Mouse (Mus musculus) heart, embryonic 10.5 days (tissue): ENCODE results near the gene Lrriq4. TPM values are rescaled to one million over a fixed set of nuclear protein-coding genes. Genes with fewer than 3 reads are reported as not detected.
"Not testable (repeated sequence)": the region's sequence is repeated elsewhere in the genome, so short reads cannot be mapped to it uniquely, and the experiment has no call there.

ENCODE experiments used
- DNase-seq: peaks from one replicate; pipeline ENCODE4 v3.0.0-alpha.2; 2017; ENCODE audit warnings: low spot score
- H3K27ac ChIP-seq: fragments of 300-500 bp; sonication (generic); 2 replicates; pipeline ENCODE4 v1.5.1; 2016; ENCODE audit warnings: mild to moderate bottlenecking
- H3K27me3 ChIP-seq: fragments of 300-500 bp; sonication (generic); 2 replicates; pipeline ENCODE4 v1.6.1; 2016; ENCODE audit warnings: mild to moderate bottlenecking; ENCODE audit not compliant: poor library complexity, insufficient read depth, severe bottlenecking
- H3K36me3 ChIP-seq: fragments of 300-500 bp; sonication (generic); 2 replicates; pipeline ENCODE4 v1.6.1; 2016; ENCODE audit warnings: mild to moderate bottlenecking, moderate library complexity
- H3K4me1 ChIP-seq: fragments of 300-500 bp; sonication (generic); 2 replicates; pipeline ENCODE4 v1.6.1; 2016; ENCODE audit warnings: mild to moderate bottlenecking
- H3K4me3 ChIP-seq: fragments of 300-500 bp; sonication (generic); 2 replicates; pipeline ENCODE4 v1.5.1; 2016; ENCODE audit warnings: mild to moderate bottlenecking, moderate library complexity
- H3K9me3 ChIP-seq: fragments of 300-500 bp; sonication (generic); 2 replicates; pipeline ENCODE4 v1.6.1; 2016; ENCODE audit warnings: mild to moderate bottlenecking, moderate library complexity
- WGBS: fragments of 180-500 bp; shearing (Covaris S2); methylation state at CpG from one replicate; pipeline ENCODE4 v1.1.7; 2016; 5-methylcytosine and 5-hydroxymethylcytosine counted together
- polyA plus RNA-seq: library from polyadenylated mRNA; unstranded; fragments of >200 nt; fragmentation: Nextera tagmentation; extraction: Ambion mirVana; gene quantifications from 2 replicates; pipeline ENCODE4 v1.2.1, GENCODE M21; 2016

The Lrriq4 gene
- polyA plus RNA-seq, 1 experiment from 2014 or later: not detected

DNA sequence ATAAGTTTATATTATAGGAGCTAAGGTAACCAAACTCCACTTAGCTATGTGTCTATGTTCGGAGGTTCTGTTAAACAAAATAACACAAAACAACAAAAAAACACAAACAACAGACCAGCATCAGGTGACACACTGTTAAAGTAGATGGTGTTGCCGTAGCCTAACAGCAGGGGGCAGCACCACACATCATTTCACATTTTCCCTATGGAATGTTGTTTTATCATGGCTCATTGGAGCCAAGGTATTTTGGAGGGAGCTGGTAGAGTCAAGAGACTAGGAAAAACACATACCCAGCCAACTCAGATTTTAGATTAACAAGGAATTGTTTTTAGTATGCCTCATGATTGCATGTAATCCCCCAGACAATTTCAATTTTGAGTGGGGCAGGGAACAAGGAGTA lies 52.0 kb downstream of the Lrriq4 start:
- H3K27me3 ChIP-seq: no peaks in the 10 kb centered on the region
- WGBS: 24% methylated on average over 2 of the region's 2 CpGs
- no peak overlapping the region for H3K27ac ChIP-seq
- H3K4me3 ChIP-seq: no peak overlapping the region
- H3K36me3 ChIP-seq: no peaks in the 10 kb centered on the region
- H3K4me1 ChIP-seq: 0 out of 2 replicates have a peak, but pooled peaks cover 3% of the 10 kb centered on the region
- no peaks in the 10 kb centered on the region for H3K9me3 ChIP-seq
- DNase-seq: peak; percentile 69

DNA sequence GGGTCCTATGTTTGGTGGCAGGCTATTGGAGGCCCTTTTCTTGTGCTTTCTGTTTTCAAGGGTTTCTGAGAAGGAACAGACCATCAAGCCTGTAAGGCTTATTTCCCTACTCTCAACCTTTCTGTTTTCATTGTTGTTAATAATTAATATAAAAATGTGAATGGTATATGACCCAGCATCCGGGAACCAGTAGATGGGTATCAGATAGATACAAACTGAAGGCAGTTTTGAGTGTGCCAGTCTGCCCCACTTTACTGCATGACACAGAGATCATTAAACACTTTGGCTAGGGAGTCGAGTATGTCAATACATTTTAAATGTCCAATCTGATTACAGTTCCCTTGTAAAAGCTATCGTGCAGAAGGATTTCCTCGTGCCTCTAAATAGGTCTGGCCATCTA lies 53.6 kb downstream of the Lrriq4 start:
- Histone ChIP-seq H3K9me3 (no peaks in the 10 kb centered on the region), H3K27me3 (no peaks in the 10 kb centered on the region), H3K4me3 (no peak overlapping the region), H3K4me1 (no peaks in the 10 kb centered on the region), H3K36me3 (no peaks in the 10 kb centered on the region), H3K27ac (no peak overlapping the region)
- 67% methylated on average over 4 of the region's 4 CpGs for WGBS
- no peak for DNase-seq

GRCm38 (mm10) chr3:30699711-30700505 lies 55.6 kb downstream of the Lrriq4 start, which contains the start of gene Lrrc31:
TSS of gene Lrrc31 (minus strand) at chr3:30699843.
- 77% methylated on average over 6 of the region's 6 CpGs for WGBS
- H3K36me3 ChIP-seq, H3K27me3 ChIP-seq: not testable (repeated sequence)

GRCm38 (mm10) chr3:30705977-30706376 lies 61.7 kb downstream of the Lrriq4 start:
- WGBS: 73% methylated on average over 3 of the region's 3 CpGs
- H3K4me1 ChIP-seq: no peaks in the 10 kb centered on the region
- no peaks in the 10 kb centered on the region for H3K36me3 ChIP-seq
- H3K4me3 ChIP-seq: no peak overlapping the region
- H3K9me3 ChIP-seq: no peaks in the 10 kb centered on the region
- H3K27ac ChIP-seq: no peak overlapping the region
- no peaks in the 10 kb centered on the region for H3K27me3 ChIP-seq
- no peak for DNase-seq

More at GRCm38 (mm10) chr3:30699711-30700505, 55.6 kb downstream of the Lrriq4 start, which contains the start of gene Lrrc31:
- not testable (repeated sequence) for H3K4me3 ChIP-seq, H3K27ac ChIP-seq, H3K9me3 ChIP-seq, H3K4me1 ChIP-seq
- DNase-seq: peak; percentile 41

DNA sequence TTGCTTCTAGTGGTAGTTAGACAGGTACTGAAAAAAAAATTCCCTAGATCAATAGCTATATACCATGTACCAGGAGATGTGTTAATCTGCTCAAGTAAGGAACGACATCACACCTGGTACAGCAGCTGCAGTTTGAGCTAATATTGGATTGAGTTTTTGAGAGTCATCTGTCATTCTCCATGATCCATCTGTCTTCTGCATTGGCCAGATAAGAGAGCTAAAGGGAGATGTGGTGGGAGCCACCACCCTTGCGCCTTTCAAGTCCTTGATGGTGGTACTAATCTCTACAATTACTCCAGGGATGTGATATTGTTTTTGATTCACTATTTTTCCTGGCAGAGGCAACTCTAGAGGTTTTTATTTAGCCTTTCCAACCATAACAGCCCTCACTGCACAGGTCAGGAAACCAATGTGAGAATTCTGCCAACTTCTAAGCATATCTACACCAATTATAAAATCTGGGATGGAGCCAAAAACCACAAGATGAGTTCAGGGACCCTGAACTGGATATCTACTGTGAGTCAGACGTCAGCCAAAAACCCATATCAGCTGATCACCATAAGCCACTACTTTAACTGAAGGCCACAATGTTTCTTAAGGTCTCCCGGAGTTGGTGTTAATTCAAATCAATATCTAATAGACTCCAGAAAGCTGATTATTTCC lies 62.4 kb downstream of the Lrriq4 start:
- H3K27me3 ChIP-seq: no peaks in the 10 kb centered on the region
- H3K27ac ChIP-seq: no peak overlapping the region
- no peak overlapping the region for H3K4me3 ChIP-seq
- H3K9me3 ChIP-seq: no peaks in the 10 kb centered on the region
- H3K36me3 ChIP-seq: no peaks in the 10 kb centered on the region
- 62% methylated on average over 4 of the region's 4 CpGs for WGBS
- H3K4me1 ChIP-seq: no peaks in the 10 kb centered on the region
- peak; percentile 52 for DNase-seq

DNA sequence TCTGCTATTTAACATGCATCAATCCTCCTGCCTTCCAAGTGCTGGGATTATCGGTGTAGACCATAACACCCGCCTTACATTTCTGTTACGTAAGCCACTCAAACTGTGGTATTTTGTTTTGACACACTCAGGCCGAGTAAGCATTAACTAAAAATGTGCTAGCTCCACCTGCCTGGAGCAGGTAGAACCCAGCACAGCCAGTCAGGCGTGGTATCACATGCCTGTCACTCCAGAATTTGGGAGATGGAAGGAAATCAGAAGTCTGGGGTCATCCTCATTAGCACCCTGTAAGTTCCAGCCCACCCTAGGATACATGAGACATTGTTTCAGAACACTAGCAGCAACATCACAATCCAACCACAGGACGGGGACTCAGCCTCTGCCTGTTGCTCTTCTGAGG lies 65.9 kb downstream of the Lrriq4 start:
- Histone ChIP-seq H3K27ac (no peak overlapping the region), H3K36me3 (no peaks in the 10 kb centered on the region), H3K4me3 (no peak overlapping the region), H3K9me3 (no peaks in the 10 kb centered on the region), H3K27me3 (no peaks in the 10 kb centered on the region), H3K4me1 (no peaks in the 10 kb centered on the region)
- 75% methylated on average over 6 of the region's 6 CpGs for WGBS
- DNase-seq: no peak

DNA sequence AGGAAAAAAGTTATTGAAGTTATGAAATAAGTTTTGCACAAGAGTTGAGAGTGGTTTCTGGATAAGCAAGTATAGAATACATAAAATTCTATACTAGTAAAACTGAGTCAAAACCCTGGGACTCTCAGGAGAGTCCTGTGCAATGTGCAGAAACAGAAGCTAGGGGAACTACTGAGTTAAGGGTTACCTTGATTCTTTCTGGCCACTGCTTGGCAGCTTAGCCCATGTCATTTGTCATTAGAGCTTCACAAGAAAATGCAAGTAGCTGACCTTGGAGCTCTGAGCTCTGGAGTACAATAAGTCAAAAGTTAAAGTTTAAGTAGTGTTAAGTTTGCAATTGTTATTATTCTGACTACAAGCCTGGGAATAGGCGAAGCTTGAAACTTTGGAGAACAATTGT lies 69.0 kb downstream of the Lrriq4 start:
- H3K4me3 ChIP-seq: no peak overlapping the region
- H3K9me3 ChIP-seq: no peaks in the 10 kb centered on the region
- H3K4me1 ChIP-seq: no peaks in the 10 kb centered on the region
- H3K27me3 ChIP-seq: no peaks in the 10 kb centered on the region
- no peaks in the 10 kb centered on the region for H3K36me3 ChIP-seq
- no peak for DNase-seq
- WGBS: 81% methylated on average over 1 of the region's 1 CpGs
- no peak overlapping the region for H3K27ac ChIP-seq

- H3K27ac ChIP-seq: no peak overlapping the region
- H3K4me3 ChIP-seq: no peak overlapping the region
- no peaks in the 10 kb centered on the region for H3K36me3 ChIP-seq
- DNase-seq: no peak
- 84% methylated on average over 3 of the region's 3 CpGs for WGBS
- H3K9me3 ChIP-seq: no peaks in the 10 kb centered on the region
- H3K27me3 ChIP-seq: no peaks in the 10 kb centered on the region
- H3K4me1 ChIP-seq: no peaks in the 10 kb centered on the region
These were observed 74.3 kb downstream of the Lrriq4 start for GRCm38 (mm10) chr3:30718649-30719048.

Other genes with a start within 250 kb of the Lrriq4 start
- 28.4 and 40.3 TPM in 2 replicates for gene Mecom, start 96.5 kb upstream of the Lrriq4 start, polyA plus RNA-seq
- 0.07 TPM in 1 of 2 replicates, not detected in the other for gene Actrt3, start 44.6 kb upstream of the Lrriq4 start, polyA plus RNA-seq
- 24.9 and 25.6 TPM in 2 replicates for gene Mynn, start 42.4 kb upstream of the Lrriq4 start, polyA plus RNA-seq
- gene Lrrc34, start 3.4 kb downstream of the Lrriq4 start, polyA plus RNA-seq: 1.1 and 1.5 TPM in 2 replicates
- gene Lrrc31, start 55.3 kb downstream of the Lrriq4 start, polyA plus RNA-seq: not detected in 2 replicates
- not detected in 2 replicates for gene Samd7, start 101.8 kb downstream of the Lrriq4 start, polyA plus RNA-seq
- 39.4 and 47.6 TPM in 2 replicates for gene Sec62, start 148.4 kb downstream of the Lrriq4 start, polyA plus RNA-seq
- gene Gpr160, start 211.4 kb downstream of the Lrriq4 start, polyA plus RNA-seq: 0.33 and 0.51 TPM in 2 replicates